Mouse (Mus musculus): ENCODE data around the gene Cd47.

GRCm38 (mm10) chr16:49774059-49775001, 26.0 kb upstream of the Cd47 start:
- no peak for TF ChIP-seq CTCF (IDR thresholded peaks at IDR 0.05)
- no peak for TF ChIP-seq POLR2A (IDR thresholded peaks at IDR 0.05; ENCODE audit: insufficient read depth, low read depth, low read length)
- no peak for TF ChIP-seq EP300 (IDR thresholded peaks at IDR 0.05; ENCODE audit: insufficient read depth, low read depth, low read length)
